Mouse (Mus musculus) thymus, adult 18-20 months (tissue): Measurements from ENCODE around the gene Sostdc1.

Experiments
- DNase-seq, 2 experiments: peaks; one replicate each; pipeline ENCODE4 v3.0.0; 2022; ENCODE audit warnings: mixed read lengths in 2 of 2

Sostdc1 gene

GRCm38 (mm10) chr12:36313916-36314315 lies at the start of gene Sostdc1:
Sostdc1 (plus strand) TSS chr12:36314139.
- DNase-seq, result no peak

GRCm38 (mm10) chr12:36267670-36268246 lies 46.2 kb upstream of the Sostdc1 start:
- DNase-seq, result no peak

DNA sequence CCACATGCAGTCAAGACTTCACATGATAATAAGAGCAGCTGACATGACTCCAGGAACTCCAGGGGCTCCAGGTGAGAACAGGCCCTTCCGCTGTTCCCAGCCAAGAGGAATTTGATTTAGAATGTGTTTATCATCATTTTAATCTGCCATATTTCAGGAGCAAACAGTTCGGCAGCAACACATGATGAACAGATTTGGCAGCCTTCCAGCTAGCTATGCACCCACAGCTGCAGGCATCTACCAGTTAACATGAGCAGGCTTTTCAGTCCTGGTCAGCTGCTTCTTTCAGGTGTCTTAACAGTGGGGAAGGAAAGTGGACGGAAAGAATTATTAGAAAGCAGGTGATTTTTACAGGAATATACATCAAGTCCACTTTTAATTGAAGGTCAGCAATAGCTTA lies 39.1 kb upstream of the Sostdc1 start:
- no peak for DNase-seq

- DNase-seq, result no peak
Observed at GRCm38 (mm10) chr12:36289634-36290033, 24.3 kb upstream of the Sostdc1 start.

DNA sequence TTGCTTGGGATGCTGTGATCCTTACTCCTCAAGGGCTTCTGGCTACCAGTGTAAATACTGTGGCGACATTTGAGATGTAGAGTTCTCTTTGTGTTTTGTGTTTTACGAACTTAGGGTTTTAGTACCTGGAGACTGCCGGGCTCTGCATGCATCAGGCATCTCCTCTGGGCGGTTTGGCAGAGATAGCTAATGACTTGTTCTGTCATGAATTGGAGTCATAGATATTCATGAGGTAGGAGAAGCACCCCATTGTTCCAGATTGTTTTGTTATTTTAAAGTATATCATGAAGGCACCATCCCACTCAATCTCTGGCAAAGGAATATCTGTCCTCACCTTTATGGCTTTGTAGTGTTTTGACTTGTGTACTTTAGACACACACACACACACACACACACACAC lies 23.5 kb upstream of the Sostdc1 start:
- no peak for DNase-seq

- no peak for DNase-seq
Observed at GRCm38 (mm10) chr12:36291346-36291745, 22.6 kb upstream of the Sostdc1 start.

DNA sequence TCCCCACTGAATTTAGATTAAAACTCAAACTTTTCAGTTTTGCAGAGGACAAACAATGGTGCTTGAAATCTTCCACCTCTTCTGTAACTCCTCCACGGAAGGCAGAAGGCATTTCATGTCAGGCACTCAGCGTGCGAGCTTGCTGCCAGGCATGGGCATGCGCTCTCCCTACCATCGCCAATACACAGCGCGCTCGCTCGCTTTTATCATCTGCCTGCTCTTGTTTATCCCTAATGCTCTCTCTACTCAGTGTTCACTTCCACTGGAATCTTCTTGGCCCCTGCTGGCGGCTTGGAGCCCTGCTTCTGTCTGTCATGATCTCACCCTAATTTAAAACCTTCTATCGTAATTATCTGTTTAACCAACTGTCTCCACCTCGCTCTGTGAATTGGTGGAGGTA lies 11.6 kb upstream of the Sostdc1 start:
- no peak for DNase-seq

GRCm38 (mm10) chr12:36302905-36303642 lies 10.9 kb upstream of the Sostdc1 start:
- DNase-seq, result no peak

GRCm38 (mm10) chr12:36308737-36309420 lies 5.1 kb upstream of the Sostdc1 start:
- DNase-seq, result no peak

DNA sequence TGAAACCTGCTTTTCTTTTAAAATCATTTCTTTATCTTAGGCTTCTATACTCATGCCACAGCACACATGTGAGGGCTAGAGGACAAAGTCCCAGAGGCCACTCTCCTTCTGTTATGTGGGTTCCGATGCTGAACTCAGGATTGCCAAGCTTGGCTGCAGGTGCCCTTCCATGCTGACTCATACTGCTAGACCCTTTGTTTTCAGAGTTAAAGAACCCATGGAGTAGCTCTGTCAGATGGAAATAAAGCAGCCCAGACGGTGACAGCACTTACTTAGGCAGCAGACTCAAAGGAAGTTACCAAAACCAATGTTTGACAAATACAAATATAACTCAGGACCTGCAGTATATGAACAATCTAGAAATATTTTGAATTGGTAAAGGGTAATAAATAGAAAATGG lies 924 bp upstream of the Sostdc1 start:
- DNase-seq, result no peak

GRCm38 (mm10) chr12:36314446-36314845 lies 507 bp downstream of the Sostdc1 start:
- no peak for DNase-seq

- no peak for DNase-seq
Observed at GRCm38 (mm10) chr12:36315527-36315926, 1.6 kb downstream of the Sostdc1 start.

- DNase-seq, result no peak
Observed at GRCm38 (mm10) chr12:36316056-36316455, 2.1 kb downstream of the Sostdc1 start.

DNA sequence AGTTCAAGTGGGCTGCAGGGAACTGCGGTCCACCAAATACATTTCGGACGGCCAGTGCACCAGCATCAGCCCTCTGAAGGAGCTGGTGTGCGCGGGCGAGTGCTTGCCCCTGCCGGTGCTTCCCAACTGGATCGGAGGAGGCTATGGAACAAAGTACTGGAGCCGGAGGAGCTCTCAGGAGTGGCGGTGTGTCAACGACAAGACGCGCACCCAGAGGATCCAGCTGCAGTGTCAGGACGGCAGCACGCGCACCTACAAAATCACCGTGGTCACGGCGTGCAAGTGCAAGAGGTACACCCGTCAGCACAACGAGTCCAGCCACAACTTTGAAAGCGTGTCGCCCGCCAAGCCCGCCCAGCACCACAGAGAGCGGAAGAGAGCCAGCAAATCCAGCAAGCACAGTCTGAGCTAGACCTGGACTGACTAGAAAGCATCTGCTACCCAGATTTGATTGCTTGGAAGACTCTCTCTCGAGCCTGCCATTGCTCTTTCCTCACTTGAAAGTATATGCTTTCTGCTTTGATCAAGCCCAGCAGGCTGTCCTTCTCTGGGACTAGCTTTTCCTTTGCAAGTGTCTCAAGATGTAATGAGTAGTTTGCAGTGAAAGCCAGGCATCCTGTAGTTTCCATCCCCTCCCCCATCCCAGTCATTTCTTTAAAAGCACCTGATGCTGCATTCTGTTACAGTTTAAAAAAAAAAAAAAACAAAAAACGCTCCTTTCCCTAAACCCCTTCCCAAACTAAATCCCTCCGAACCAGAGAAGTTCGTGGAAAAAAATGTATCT lies 3.3 kb downstream of the Sostdc1 start:
- peak; percentile 6 to 13 for DNase-seq

- no peak for DNase-seq
Observed at GRCm38 (mm10) chr12:36317820-36318135, 3.8 kb downstream of the Sostdc1 start.

GRCm38 (mm10) chr12:36326101-36326521 lies 12.2 kb downstream of the Sostdc1 start:
- DNase-seq, result no peak

DNA sequence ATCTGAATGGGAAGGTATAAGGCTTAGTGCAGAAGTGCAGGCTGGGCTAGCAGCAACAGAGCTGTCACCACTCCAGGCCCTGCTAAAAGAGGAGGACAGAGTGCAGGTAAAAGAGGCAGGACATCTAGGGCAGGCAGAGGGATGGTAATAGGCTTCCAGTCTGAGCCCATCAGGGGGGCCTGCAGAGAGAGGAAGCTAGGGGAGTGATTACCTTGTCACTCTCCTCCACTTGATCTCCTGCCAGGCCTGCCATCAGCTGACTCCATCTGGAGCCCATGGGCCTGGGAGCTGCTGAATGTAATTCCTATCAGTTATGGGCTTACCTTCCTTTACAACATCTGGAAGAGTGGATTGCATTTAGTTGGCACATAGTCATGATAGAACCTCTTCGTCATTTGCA lies 18.7 kb downstream of the Sostdc1 start:
- no peak for DNase-seq

- DNase-seq, result no peak
Observed at GRCm38 (mm10) chr12:36333837-36334281, 19.9 kb downstream of the Sostdc1 start.

DNA sequence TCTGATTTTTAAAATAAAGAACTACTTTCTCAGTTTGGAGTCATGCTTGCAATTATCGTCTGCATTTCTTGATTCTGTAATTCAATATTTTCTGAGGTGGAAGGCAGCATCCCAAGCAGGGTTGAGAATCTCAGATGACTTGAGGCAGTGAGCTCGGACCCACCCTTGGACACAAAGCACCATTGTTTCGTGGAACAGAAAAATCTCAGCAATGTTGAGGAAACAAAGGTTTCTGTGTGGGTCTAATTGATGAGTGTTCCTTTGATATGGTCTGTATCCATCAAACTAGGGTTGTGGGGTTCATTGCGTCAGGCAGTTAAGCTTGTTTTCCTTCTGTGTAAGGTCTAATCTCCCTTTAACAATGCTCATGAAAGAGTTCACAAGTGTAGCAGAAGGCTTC lies 30.2 kb downstream of the Sostdc1 start:
- DNase-seq, result no peak

DNA sequence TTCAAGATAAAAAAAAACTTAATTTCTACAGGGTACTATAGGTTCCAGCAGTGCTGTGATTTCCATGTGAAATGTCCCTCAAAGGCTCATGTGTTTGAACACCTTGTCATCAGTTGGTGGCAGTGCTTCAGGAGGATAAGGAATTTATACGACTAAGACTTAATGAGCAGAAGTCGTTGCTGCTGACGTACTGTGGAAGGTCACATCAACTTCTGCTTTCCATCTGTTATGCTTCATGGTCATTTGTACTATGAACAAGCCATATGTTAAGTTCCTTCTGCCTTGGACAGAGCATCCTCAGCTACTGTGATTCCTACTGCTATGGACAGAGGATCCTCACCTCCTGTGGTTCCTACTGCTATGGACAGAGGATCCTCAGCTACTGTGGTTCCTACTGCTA lies 46.1 kb downstream of the Sostdc1 start:
- no peak for DNase-seq

GRCm38 (mm10) chr12:36360693-36361092 lies 46.8 kb downstream of the Sostdc1 start:
- DNase-seq, result no peak

DNA sequence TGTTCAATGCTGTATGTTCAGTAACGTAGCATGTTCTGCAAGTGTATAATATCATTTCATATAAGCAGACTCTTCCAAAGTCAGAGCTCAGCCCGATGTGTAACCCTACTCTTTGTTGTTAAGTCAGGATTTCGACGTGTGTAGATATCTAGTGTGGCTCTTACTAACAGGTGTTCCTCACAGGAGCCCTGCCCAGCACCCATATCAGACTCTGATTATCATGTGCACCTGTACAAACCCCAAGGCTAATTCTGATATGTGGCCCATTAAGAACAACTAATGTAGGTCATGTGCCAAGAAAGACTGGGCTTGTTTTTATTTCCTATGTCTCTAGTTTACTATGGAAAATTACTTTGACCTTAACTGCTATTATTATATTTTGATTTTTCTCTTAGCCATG lies 50.1 kb downstream of the Sostdc1 start:
- no peak for DNase-seq
